Mouse (Mus musculus): ENCODE measurements around the gene Fam160b1. TPM values are rescaled to one million over a fixed set of nuclear protein-coding genes. Genes with fewer than 3 reads are reported as not detected.

Fam160b1 gene
- polyA plus RNA-seq, 1 experiment: 13.7 TPM

GRCm38 (mm10) chr19:57386176-57386693 is 25.8 kb downstream of the Fam160b1 start:
- Histone ChIP-seq H3K36me3 (ENCODE audit: control insufficient read depth, insufficient read depth, low read length) (peaks cover 5% of the 10 kb centered on the region), H3K4me3 (ENCODE audit: control insufficient read depth, low read depth, low read length) (no peak overlapping the region), H3K27me3 (ENCODE audit: control insufficient read depth, insufficient read depth, low read length) (no peaks in the 10 kb centered on the region), H3K4me1 (ENCODE audit: control insufficient read depth, insufficient read depth, low read length) (no peaks in the 10 kb centered on the region), H3K27ac (ENCODE audit: control insufficient read depth, insufficient read depth, low read depth, low read length) (no peak overlapping the region)
- TF ChIP-seq CTCF (IDR thresholded peaks at IDR 0.05; ENCODE audit: control insufficient read depth, insufficient read depth, insufficient replicate concordance, low read depth, low read length) (no peak), POLR2A (IDR thresholded peaks at IDR 0.05; ENCODE audit: control insufficient read depth, low read depth, low read length) (no peak)

- H3K4me3 ChIP-seq (ENCODE audit: control insufficient read depth, low read depth, low read length): no peak overlapping the region
- H3K4me1 ChIP-seq (ENCODE audit: control insufficient read depth, insufficient read depth, low read length): no peaks in the 10 kb centered on the region
- H3K27me3 ChIP-seq (ENCODE audit: control insufficient read depth, insufficient read depth, low read length): no peaks in the 10 kb centered on the region
- no peak for TF ChIP-seq CTCF (IDR thresholded peaks at IDR 0.05; ENCODE audit: control insufficient read depth, insufficient read depth, insufficient replicate concordance, low read depth, low read length)
- TF ChIP-seq POLR2A (IDR thresholded peaks at IDR 0.05; ENCODE audit: control insufficient read depth, low read depth, low read length): no peak
- no peaks in the 10 kb centered on the region for H3K36me3 ChIP-seq (ENCODE audit: control insufficient read depth, insufficient read depth, low read length)
- no peak overlapping the region for H3K27ac ChIP-seq (ENCODE audit: control insufficient read depth, insufficient read depth, low read depth, low read length)
Measured at GRCm38 (mm10) chr19:57391545-57391944, 31.1 kb downstream of the Fam160b1 start.

- H3K27ac ChIP-seq (ENCODE audit: control insufficient read depth, insufficient read depth, low read depth, low read length): no peak overlapping the region
- H3K36me3 ChIP-seq (ENCODE audit: control insufficient read depth, insufficient read depth, low read length): no peaks in the 10 kb centered on the region
- no peaks in the 10 kb centered on the region for H3K27me3 ChIP-seq (ENCODE audit: control insufficient read depth, insufficient read depth, low read length)
- no peak overlapping the region for H3K4me3 ChIP-seq (ENCODE audit: control insufficient read depth, low read depth, low read length)
- TF ChIP-seq CTCF (IDR thresholded peaks at IDR 0.05; ENCODE audit: control insufficient read depth, insufficient read depth, insufficient replicate concordance, low read depth, low read length): no peak
- TF ChIP-seq POLR2A (IDR thresholded peaks at IDR 0.05; ENCODE audit: control insufficient read depth, low read depth, low read length): no peak
- H3K4me1 ChIP-seq (ENCODE audit: control insufficient read depth, insufficient read depth, low read length): no peaks in the 10 kb centered on the region
Measured at GRCm38 (mm10) chr19:57393357-57393957, 33.0 kb downstream of the Fam160b1 start.

- TF ChIP-seq POLR2A (IDR thresholded peaks at IDR 0.05; ENCODE audit: control insufficient read depth, low read depth, low read length): no peak
- TF ChIP-seq CTCF (IDR thresholded peaks at IDR 0.05; ENCODE audit: control insufficient read depth, insufficient read depth, insufficient replicate concordance, low read depth, low read length): no peak
- H3K27me3 ChIP-seq (ENCODE audit: control insufficient read depth, insufficient read depth, low read length): no peaks in the 10 kb centered on the region
- H3K27ac ChIP-seq (ENCODE audit: control insufficient read depth, insufficient read depth, low read depth, low read length): no peak overlapping the region
- no peak overlapping the region for H3K4me3 ChIP-seq (ENCODE audit: control insufficient read depth, low read depth, low read length)
- H3K4me1 ChIP-seq (ENCODE audit: control insufficient read depth, insufficient read depth, low read length): no peaks in the 10 kb centered on the region
- no peaks in the 10 kb centered on the region for H3K36me3 ChIP-seq (ENCODE audit: control insufficient read depth, insufficient read depth, low read length)
Measured at GRCm38 (mm10) chr19:57396609-57397008, 36.1 kb downstream of the Fam160b1 start.

GRCm38 (mm10) chr19:57402364-57402763 is 41.9 kb downstream of the Fam160b1 start:
- TF ChIP-seq POLR2A (IDR thresholded peaks at IDR 0.05; ENCODE audit: control insufficient read depth, low read depth, low read length) (no peak), CTCF (IDR thresholded peaks at IDR 0.05; ENCODE audit: control insufficient read depth, insufficient read depth, insufficient replicate concordance, low read depth, low read length) (no peak)
- Histone ChIP-seq H3K27ac (ENCODE audit: control insufficient read depth, insufficient read depth, low read depth, low read length) (no peak overlapping the region), H3K4me1 (ENCODE audit: control insufficient read depth, insufficient read depth, low read length) (peaks cover 12% of the 10 kb centered on the region), H3K27me3 (ENCODE audit: control insufficient read depth, insufficient read depth, low read length) (no peaks in the 10 kb centered on the region), H3K4me3 (ENCODE audit: control insufficient read depth, low read depth, low read length) (no peak overlapping the region), H3K36me3 (ENCODE audit: control insufficient read depth, insufficient read depth, low read length) (no peaks in the 10 kb centered on the region)

GRCm38 (mm10) chr19:57403700-57404501 is 43.4 kb downstream of the Fam160b1 start:
- Histone ChIP-seq H3K4me1 (ENCODE audit: control insufficient read depth, insufficient read depth, low read length) (peaks cover 12% of the 10 kb centered on the region), H3K4me3 (ENCODE audit: control insufficient read depth, low read depth, low read length) (peak overlapping the region; percentile 79), H3K27me3 (ENCODE audit: control insufficient read depth, insufficient read depth, low read length) (no peaks in the 10 kb centered on the region), H3K36me3 (ENCODE audit: control insufficient read depth, insufficient read depth, low read length) (no peaks in the 10 kb centered on the region), H3K27ac (ENCODE audit: control insufficient read depth, insufficient read depth, low read depth, low read length) (peak overlapping the region; percentile 46; the same call in 1 of the 2 replicates)
- TF ChIP-seq POLR2A (IDR thresholded peaks at IDR 0.05; ENCODE audit: control insufficient read depth, low read depth, low read length) (no peak), CTCF (IDR thresholded peaks at IDR 0.05; ENCODE audit: control insufficient read depth, insufficient read depth, insufficient replicate concordance, low read depth, low read length) (peak; percentile 90)

- TF ChIP-seq POLR2A (IDR thresholded peaks at IDR 0.05; ENCODE audit: control insufficient read depth, low read depth, low read length) (no peak), CTCF (IDR thresholded peaks at IDR 0.05; ENCODE audit: control insufficient read depth, insufficient read depth, insufficient replicate concordance, low read depth, low read length) (no peak)
- peak overlapping the region; percentile 73 for H3K4me3 ChIP-seq (ENCODE audit: control insufficient read depth, low read depth, low read length)
- no peaks in the 10 kb centered on the region for H3K27me3 ChIP-seq (ENCODE audit: control insufficient read depth, insufficient read depth, low read length)
- no peak overlapping the region for H3K27ac ChIP-seq (ENCODE audit: control insufficient read depth, insufficient read depth, low read depth, low read length)
- no peaks in the 10 kb centered on the region for H3K36me3 ChIP-seq (ENCODE audit: control insufficient read depth, insufficient read depth, low read length)
- H3K4me1 ChIP-seq (ENCODE audit: control insufficient read depth, insufficient read depth, low read length): peaks cover 12% of the 10 kb centered on the region
Measured at GRCm38 (mm10) chr19:57404502-57404848, 44.0 kb downstream of the Fam160b1 start.

Data from testis, adult 2 months (tissue).